Mouse (Mus musculus): ENCODE results near the gene Dmd. TPM values are rescaled to one million over a fixed set of nuclear protein-coding genes. Genes with fewer than 3 reads are reported as not detected.

The Dmd gene
- polyA plus RNA-seq, 1 experiment, result 0.10 TPM

- Histone ChIP-seq H3K27me3 (replicated peaks) (no peaks in the 10 kb centered on the region), H3K4me1 (no peaks in the 10 kb centered on the region), H3K4me3 (replicated peaks) (no peak overlapping the region), H3K9me3 (no peaks in the 10 kb centered on the region), H3K36me3 (replicated peaks; ENCODE audit: low read length) (no peaks in the 10 kb centered on the region)
- TF ChIP-seq GATA1 (IDR thresholded peaks at IDR 0.05; ENCODE audit: borderline replicate concordance, low read length) (no peak), FLI1 (IDR thresholded peaks at IDR 0.05; ENCODE audit: low read length) (no peak)
These were observed 1603.3 kb downstream of the Dmd start for GRCm38 (mm10) chrX:84551995-84552394.

- H3K9me3 ChIP-seq, result no peaks in the 10 kb centered on the region
- H3K4me1 ChIP-seq, result no peaks in the 10 kb centered on the region
- no peaks in the 10 kb centered on the region for H3K36me3 ChIP-seq (replicated peaks; ENCODE audit: low read length)
- TF ChIP-seq FLI1 (IDR thresholded peaks at IDR 0.05; ENCODE audit: low read length) (no peak), GATA1 (IDR thresholded peaks at IDR 0.05; ENCODE audit: borderline replicate concordance, low read length) (no peak)
- no peak overlapping the region for H3K4me3 ChIP-seq (replicated peaks)
- no peaks in the 10 kb centered on the region for H3K27me3 ChIP-seq (replicated peaks)
These were observed 1604.8 kb downstream of the Dmd start for GRCm38 (mm10) chrX:84553441-84553840.

- H3K36me3 ChIP-seq (replicated peaks; ENCODE audit: low read length), result no peaks in the 10 kb centered on the region
- TF ChIP-seq GATA1 (IDR thresholded peaks at IDR 0.05; ENCODE audit: borderline replicate concordance, low read length) (no peak), FLI1 (IDR thresholded peaks at IDR 0.05; ENCODE audit: low read length) (no peak)
- no peak overlapping the region for H3K4me3 ChIP-seq (replicated peaks)
- H3K9me3 ChIP-seq, result no peaks in the 10 kb centered on the region
- no peaks in the 10 kb centered on the region for H3K4me1 ChIP-seq
- H3K27me3 ChIP-seq (replicated peaks), result no peaks in the 10 kb centered on the region
These were observed 1649.8 kb downstream of the Dmd start for GRCm38 (mm10) chrX:84598476-84598875.

GRCm38 (mm10) chrX:84640446-84640845, 1691.8 kb downstream of the Dmd start:
- Histone ChIP-seq H3K36me3 (replicated peaks; ENCODE audit: low read length) (no peaks in the 10 kb centered on the region), H3K4me1 (no peaks in the 10 kb centered on the region), H3K27me3 (replicated peaks) (no peaks in the 10 kb centered on the region), H3K4me3 (replicated peaks) (no peak overlapping the region), H3K9me3 (no peaks in the 10 kb centered on the region)
- TF ChIP-seq FLI1 (IDR thresholded peaks at IDR 0.05; ENCODE audit: low read length), result no peak
- no peak for TF ChIP-seq GATA1 (IDR thresholded peaks at IDR 0.05; ENCODE audit: borderline replicate concordance, low read length)

GRCm38 (mm10) chrX:84747683-84748082, 1799.0 kb downstream of the Dmd start:
- no peak overlapping the region for H3K4me3 ChIP-seq (replicated peaks)
- no peaks in the 10 kb centered on the region for H3K4me1 ChIP-seq
- H3K36me3 ChIP-seq (replicated peaks; ENCODE audit: low read length), result no peaks in the 10 kb centered on the region
- TF ChIP-seq FLI1 (IDR thresholded peaks at IDR 0.05; ENCODE audit: low read length), result no peak
- TF ChIP-seq GATA1 (IDR thresholded peaks at IDR 0.05; ENCODE audit: borderline replicate concordance, low read length), result no peak
- no peaks in the 10 kb centered on the region for H3K9me3 ChIP-seq
- H3K27me3 ChIP-seq (replicated peaks), result peaks cover 2% of the 10 kb centered on the region

GRCm38 (mm10) chrX:84860012-84860647, 1911.5 kb downstream of the Dmd start:
- Histone ChIP-seq H3K9me3 (no peaks in the 10 kb centered on the region), H3K4me3 (replicated peaks) (no peak overlapping the region), H3K4me1 (no peaks in the 10 kb centered on the region), H3K27me3 (replicated peaks) (no peaks in the 10 kb centered on the region), H3K36me3 (replicated peaks; ENCODE audit: low read length) (no peaks in the 10 kb centered on the region)
- TF ChIP-seq GATA1 (IDR thresholded peaks at IDR 0.05; ENCODE audit: borderline replicate concordance, low read length), result no peak
- no peak for TF ChIP-seq FLI1 (IDR thresholded peaks at IDR 0.05; ENCODE audit: low read length)

GRCm38 (mm10) chrX:84873090-84873489, 1924.4 kb downstream of the Dmd start:
- no peaks in the 10 kb centered on the region for H3K4me1 ChIP-seq
- TF ChIP-seq FLI1 (IDR thresholded peaks at IDR 0.05; ENCODE audit: low read length), result no peak
- no peaks in the 10 kb centered on the region for H3K9me3 ChIP-seq
- H3K4me3 ChIP-seq (replicated peaks), result no peak overlapping the region
- no peaks in the 10 kb centered on the region for H3K36me3 ChIP-seq (replicated peaks; ENCODE audit: low read length)
- no peaks in the 10 kb centered on the region for H3K27me3 ChIP-seq (replicated peaks)

GRCm38 (mm10) chrX:84878125-84878524, 1929.5 kb downstream of the Dmd start:
- no peaks in the 10 kb centered on the region for H3K4me1 ChIP-seq
- no peaks in the 10 kb centered on the region for H3K27me3 ChIP-seq (replicated peaks)
- H3K4me3 ChIP-seq (replicated peaks), result no peak overlapping the region
- no peaks in the 10 kb centered on the region for H3K9me3 ChIP-seq
- no peaks in the 10 kb centered on the region for H3K36me3 ChIP-seq (replicated peaks; ENCODE audit: low read length)
- TF ChIP-seq FLI1 (IDR thresholded peaks at IDR 0.05; ENCODE audit: low read length), result no peak
- no peak for TF ChIP-seq GATA1 (IDR thresholded peaks at IDR 0.05; ENCODE audit: borderline replicate concordance, low read length)

- no peaks in the 10 kb centered on the region for H3K4me1 ChIP-seq
- no peaks in the 10 kb centered on the region for H3K27me3 ChIP-seq (replicated peaks)
- H3K36me3 ChIP-seq (replicated peaks; ENCODE audit: low read length), result no peaks in the 10 kb centered on the region
- H3K9me3 ChIP-seq, result no peaks in the 10 kb centered on the region
- TF ChIP-seq FLI1 (IDR thresholded peaks at IDR 0.05; ENCODE audit: low read length), result no peak
- no peak for TF ChIP-seq GATA1 (IDR thresholded peaks at IDR 0.05; ENCODE audit: borderline replicate concordance, low read length)
- no peak overlapping the region for H3K4me3 ChIP-seq (replicated peaks)
These were observed 1984.2 kb downstream of the Dmd start for GRCm38 (mm10) chrX:84932715-84933473.

GRCm38 (mm10) chrX:84960557-84960956, 2011.9 kb downstream of the Dmd start:
- TF ChIP-seq GATA1 (IDR thresholded peaks at IDR 0.05; ENCODE audit: borderline replicate concordance, low read length) (no peak), FLI1 (IDR thresholded peaks at IDR 0.05; ENCODE audit: low read length) (no peak)
- no peaks in the 10 kb centered on the region for H3K27me3 ChIP-seq (replicated peaks)
- H3K4me1 ChIP-seq, result no peaks in the 10 kb centered on the region
- H3K36me3 ChIP-seq (replicated peaks; ENCODE audit: low read length), result no peaks in the 10 kb centered on the region
- no peaks in the 10 kb centered on the region for H3K9me3 ChIP-seq
- H3K4me3 ChIP-seq (replicated peaks), result no peak overlapping the region
